Mouse (Mus musculus) forelimb bud, embryonic 11.5 days (tissue): ENCODE data around the gene Enpp1.

Experiments
- DNase-seq: peaks from one replicate; pipeline ENCODE4 v3.0.0-alpha.2; 2012; ENCODE audit warnings: low read depth, low spot score

Gene Enpp1

GRCm38 (mm10) chr10:24711480-24712366 is at the start of gene Enpp1:
Gene Enpp1 (minus strand): TSS chr10:24712159.
- no peak for DNase-seq

GRCm38 (mm10) chr10:24758326-24758915 is 46.5 kb upstream of the Enpp1 start:
- no peak for DNase-seq

GRCm38 (mm10) chr10:24754874-24755540 is 43.0 kb upstream of the Enpp1 start:
- DNase-seq = no peak

GRCm38 (mm10) chr10:24754251-24754835 is 42.4 kb upstream of the Enpp1 start:
- DNase-seq = no peak

- no peak for DNase-seq
Measured at GRCm38 (mm10) chr10:24753536-24754250, 41.7 kb upstream of the Enpp1 start.

GRCm38 (mm10) chr10:24742950-24743487 is 31.1 kb upstream of the Enpp1 start:
- DNase-seq = no peak

GRCm38 (mm10) chr10:24741229-24742198 is 29.6 kb upstream of the Enpp1 start:
- no peak for DNase-seq

GRCm38 (mm10) chr10:24739171-24739570 is 27.2 kb upstream of the Enpp1 start:
- no peak for DNase-seq

- no peak for DNase-seq
Measured at GRCm38 (mm10) chr10:24738456-24738855, 26.5 kb upstream of the Enpp1 start.

- no peak for DNase-seq
Measured at GRCm38 (mm10) chr10:24735027-24735777, 23.2 kb upstream of the Enpp1 start.

GRCm38 (mm10) chr10:24727478-24727877 is 15.5 kb upstream of the Enpp1 start:
- DNase-seq = no peak

GRCm38 (mm10) chr10:24725197-24725596 is 13.2 kb upstream of the Enpp1 start:
- no peak for DNase-seq

- no peak for DNase-seq
Measured at GRCm38 (mm10) chr10:24721841-24722240, 9.9 kb upstream of the Enpp1 start.

- no peak for DNase-seq
Measured at GRCm38 (mm10) chr10:24719383-24719782, 7.4 kb upstream of the Enpp1 start.

- no peak for DNase-seq
Measured at GRCm38 (mm10) chr10:24718720-24719119, 6.8 kb upstream of the Enpp1 start.

- DNase-seq = no peak
Measured at GRCm38 (mm10) chr10:24718058-24718457, 6.1 kb upstream of the Enpp1 start.

GRCm38 (mm10) chr10:24716232-24716631 is 4.3 kb upstream of the Enpp1 start:
- no peak for DNase-seq

- no peak for DNase-seq
Measured at GRCm38 (mm10) chr10:24712901-24713300, 942 bp upstream of the Enpp1 start.

GRCm38 (mm10) chr10:24712367-24712761 is 405 bp upstream of the Enpp1 start:
- DNase-seq = no peak
